ENCODE assay signal across 1 mouse cellular context in the genomic region with DNA sequence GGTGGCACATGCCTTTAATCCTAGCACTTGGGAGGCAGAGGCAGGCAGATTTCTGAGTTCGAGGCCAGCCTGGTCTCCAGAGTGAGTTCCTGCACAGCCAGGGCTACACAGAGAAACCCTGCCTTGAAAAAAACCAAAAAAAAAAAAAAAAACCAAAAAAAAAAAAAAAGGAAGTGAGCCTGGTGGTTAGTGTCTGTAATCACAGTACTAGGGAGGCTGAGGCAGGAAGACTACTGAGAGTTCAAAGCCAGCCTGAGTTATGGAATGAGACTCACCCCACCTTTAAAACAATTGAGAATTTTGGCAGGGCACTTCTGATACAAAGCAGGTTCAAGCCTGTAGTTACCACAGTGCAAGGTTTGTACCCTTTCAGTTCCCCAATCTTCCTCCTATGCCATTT.
TF ChIP-seq lines count a peak whose summit lies in the region.

No protein-coding gene starts in this region.

TF ChIP-seq in CH12.LX, 34 proteins besides CTCF, POLR2A, EP300 and RAD21:
- TF ChIP-seq IRF4 (IDR thresholded peaks at IDR 0.05; ENCODE audit: low read depth, low read length) (0 out of 2 replicates have a peak, but pooled peaks have one; percentile 46), ZNF384 (IDR thresholded peaks at IDR 0.05; ENCODE audit: low read depth, low read length) (peak; percentile 88)
